Mouse (Mus musculus) midbrain, embryonic 14.5 days (tissue): Measurements from ENCODE around the gene Gm9833. TPM values are rescaled to one million over a fixed set of nuclear protein-coding genes. Genes with fewer than 3 reads are reported as not detected.

Source experiments
- ATAC-seq: fragments of 200-750 bp; cut with Nextera tagmentation; 2 replicates; pipeline ENCODE4 v1.8.0; 2017; ENCODE audit warnings: moderate number of reproducible peaks, moderate library complexity; ENCODE audit not compliant: low FRiP score, low TSS enrichment
- DNase-seq: peaks from one replicate; pipeline ENCODE4 v3.0.0-alpha.2; 2015
- H3K27ac ChIP-seq: fragments of 300-500 bp; sonication (generic); replicated peaks from 2 replicates; pipeline ENCODE4 v1.5.1; 2014; ENCODE audit warnings: mild to moderate bottlenecking, low read depth, low read length, moderate library complexity
- H3K27me3 ChIP-seq: fragments of 300-500 bp; sonication (generic); 2 replicates; pipeline ENCODE4 v1.6.1; 2014; ENCODE audit warnings: low read length, control low read depth, mixed read lengths; ENCODE audit not compliant: control insufficient read depth, insufficient read depth
- H3K36me3 ChIP-seq: fragments of 300-500 bp; sonication (generic); 2 replicates; pipeline ENCODE4 v1.6.1; 2014; ENCODE audit warnings: low read length, control low read depth; ENCODE audit not compliant: control insufficient read depth, insufficient read depth
- H3K4me1 ChIP-seq: fragments of 300-500 bp; sonication (generic); 2 replicates; pipeline ENCODE4 v1.6.1; 2014; ENCODE audit warnings: mild to moderate bottlenecking, antibody characterized with exemption, low read length, control low read depth; ENCODE audit not compliant: control insufficient read depth, insufficient read depth
- H3K4me2 ChIP-seq: fragments of 300-500 bp; sonication (generic); 2 replicates; pipeline ENCODE4 v1.6.1; 2014; ENCODE audit warnings: mild to moderate bottlenecking, low read length, moderate library complexity
- H3K4me3 ChIP-seq: fragments of 300-500 bp; sonication (generic); replicated peaks from 2 replicates; pipeline ENCODE4 v1.5.1; 2014; ENCODE audit warnings: low read depth, low read length
- H3K9ac ChIP-seq: fragments of 300-500 bp; sonication (generic); replicated peaks from 2 replicates; pipeline ENCODE4 v1.6.1; 2014; ENCODE audit warnings: mild to moderate bottlenecking, low read length, moderate library complexity
- H3K9me3 ChIP-seq: fragments of 300-500 bp; sonication (generic); 2 replicates; pipeline ENCODE4 v1.6.1; 2016; ENCODE audit warnings: low read length, control low read depth, mixed read lengths; ENCODE audit not compliant: control insufficient read depth
- WGBS: fragments of 180-500 bp; shearing (Covaris S2); extraction: QIAGEN DNeasy Blood & Tissue Kit; methylation state at CpG from one replicate; pipeline ENCODE4 v1.1.7; 2014; 5-methylcytosine and 5-hydroxymethylcytosine counted together
- polyA plus RNA-seq: library from polyadenylated mRNA; unstranded; fragments of >200 nt; fragmentation: Nextera tagmentation; extraction: Ambion mirVana; gene quantifications from 2 replicates; pipeline ENCODE4 v1.2.1, GENCODE M21; 2014

The Gm9833 gene
- polyA plus RNA-seq, 1 experiment from 2014 or later, result 9.4 TPM

GRCm38 (mm10) chr3:10112660-10113059 is 24.8 kb downstream of the Gm9833 start:
- no peak overlapping the region for H3K27ac ChIP-seq
- DNase-seq (no peak), ATAC-seq (no peak)
- no peak overlapping the region for H3K4me3 ChIP-seq
- no peaks in the 10 kb centered on the region for H3K9me3 ChIP-seq
- no peaks in the 10 kb centered on the region for H3K27me3 ChIP-seq
- H3K4me1 ChIP-seq, result no peaks in the 10 kb centered on the region
- no peak overlapping the region for H3K9ac ChIP-seq
- no peak overlapping the region for H3K4me2 ChIP-seq
- H3K36me3 ChIP-seq, result no peaks in the 10 kb centered on the region
- WGBS, result 58% methylated on average over 2 of the region's 2 CpGs

GRCm38 (mm10) chr3:10116531-10116930 is 28.6 kb downstream of the Gm9833 start:
- Histone ChIP-seq H3K27ac (no peak overlapping the region), H3K36me3 (no peaks in the 10 kb centered on the region), H3K9me3 (no peaks in the 10 kb centered on the region), H3K4me3 (no peak overlapping the region), H3K4me1 (no peaks in the 10 kb centered on the region), H3K4me2 (no peak overlapping the region), H3K9ac (no peak overlapping the region), H3K27me3 (no peaks in the 10 kb centered on the region)
- no peak for ATAC-seq
- 95% methylated on average over 12 of the region's 12 CpGs for WGBS
- DNase-seq, result no peak

- 93% methylated on average over 9 of the region's 9 CpGs for WGBS
- DNase-seq (no peak), ATAC-seq (no peak)
Observed at GRCm38 (mm10) chr3:10121232-10121631, 33.3 kb downstream of the Gm9833 start.

GRCm38 (mm10) chr3:10121956-10122739 is 34.2 kb downstream of the Gm9833 start:
- ATAC-seq, result no peak
- 77% methylated on average over 6 of the region's 6 CpGs for WGBS
- no peak for DNase-seq
- Histone ChIP-seq H3K36me3 (no peaks in the 10 kb centered on the region), H3K9ac (no peak overlapping the region), H3K27ac (no peak overlapping the region), H3K4me2 (no peak overlapping the region), H3K4me1 (no peaks in the 10 kb centered on the region), H3K27me3 (no peaks in the 10 kb centered on the region), H3K9me3 (no peaks in the 10 kb centered on the region), H3K4me3 (no peak overlapping the region)

More at GRCm38 (mm10) chr3:10121232-10121631, 33.3 kb downstream of the Gm9833 start:
- Histone ChIP-seq H3K27ac (no peak overlapping the region), H3K4me1 (no peaks in the 10 kb centered on the region), H3K4me3 (no peak overlapping the region), H3K9ac (no peak overlapping the region), H3K4me2 (no peak overlapping the region), H3K27me3 (no peaks in the 10 kb centered on the region), H3K36me3 (no peaks in the 10 kb centered on the region), H3K9me3 (no peaks in the 10 kb centered on the region)

- Histone ChIP-seq H3K4me2 (no peak overlapping the region), H3K4me1 (no peaks in the 10 kb centered on the region), H3K36me3 (no peaks in the 10 kb centered on the region), H3K9ac (no peak overlapping the region), H3K27me3 (no peaks in the 10 kb centered on the region), H3K9me3 (no peaks in the 10 kb centered on the region), H3K27ac (no peak overlapping the region), H3K4me3 (no peak overlapping the region)
- ATAC-seq (no peak), DNase-seq (no peak)
- WGBS, result 77% methylated on average over 1 of the region's 1 CpGs
Observed at GRCm38 (mm10) chr3:10123615-10124014, 35.7 kb downstream of the Gm9833 start.

GRCm38 (mm10) chr3:10124071-10124470 is 36.2 kb downstream of the Gm9833 start:
- Histone ChIP-seq H3K9ac (no peak overlapping the region), H3K9me3 (no peaks in the 10 kb centered on the region), H3K27ac (no peak overlapping the region), H3K4me1 (no peaks in the 10 kb centered on the region), H3K4me3 (no peak overlapping the region), H3K36me3 (no peaks in the 10 kb centered on the region), H3K4me2 (no peak overlapping the region), H3K27me3 (no peaks in the 10 kb centered on the region)
- DNase-seq (no peak), ATAC-seq (no peak)
- 98% methylated on average over 2 of the region's 2 CpGs for WGBS

GRCm38 (mm10) chr3:10125301-10125700 is 37.4 kb downstream of the Gm9833 start:
- 89% methylated on average over 4 of the region's 4 CpGs for WGBS
- ATAC-seq, result no peak

GRCm38 (mm10) chr3:10126036-10126435 is 38.1 kb downstream of the Gm9833 start:
- Histone ChIP-seq H3K4me1 (no peaks in the 10 kb centered on the region), H3K4me3 (no peak overlapping the region), H3K9me3 (no peaks in the 10 kb centered on the region), H3K4me2 (no peak overlapping the region), H3K27me3 (no peaks in the 10 kb centered on the region), H3K36me3 (no peaks in the 10 kb centered on the region), H3K9ac (no peak overlapping the region), H3K27ac (no peak overlapping the region)
- ATAC-seq (no peak), DNase-seq (no peak)
- WGBS, result 86% methylated on average over 2 of the region's 2 CpGs

More at GRCm38 (mm10) chr3:10125301-10125700, 37.4 kb downstream of the Gm9833 start:
- Histone ChIP-seq H3K4me1 (no peaks in the 10 kb centered on the region), H3K9ac (no peak overlapping the region), H3K27me3 (no peaks in the 10 kb centered on the region), H3K4me2 (no peak overlapping the region), H3K27ac (no peak overlapping the region), H3K9me3 (no peaks in the 10 kb centered on the region), H3K4me3 (no peak overlapping the region), H3K36me3 (no peaks in the 10 kb centered on the region)
- no peak for DNase-seq

GRCm38 (mm10) chr3:10126502-10126901 is 38.6 kb downstream of the Gm9833 start:
- ATAC-seq (no peak), DNase-seq (no peak)
- H3K27ac ChIP-seq, result no peak overlapping the region
- no peaks in the 10 kb centered on the region for H3K27me3 ChIP-seq
- H3K9ac ChIP-seq, result no peak overlapping the region
- no peaks in the 10 kb centered on the region for H3K9me3 ChIP-seq
- WGBS, result 84% methylated on average over 2 of the region's 2 CpGs
- no peak overlapping the region for H3K4me2 ChIP-seq
- no peak overlapping the region for H3K4me3 ChIP-seq
- no peaks in the 10 kb centered on the region for H3K4me1 ChIP-seq
- H3K36me3 ChIP-seq, result no peaks in the 10 kb centered on the region
